Mouse (Mus musculus): ENCODE measurements at regions not wholly inside any gene's neighbourhood (a gene's known extent, or its start where the extent isn't known, plus 50 kb on each side); places are given as distances from the start of the nearest gene placed in this dataset.

GRCm38 (mm10) chr19:15838327-15838726 is 108.8 kb downstream of the Psat1 start:
- TF ChIP-seq CTCF (IDR thresholded peaks at IDR 0.05) (no peak), POLR2A (IDR thresholded peaks at IDR 0.05; ENCODE audit: insufficient read depth, low read depth, low read length) (no peak), EP300 (IDR thresholded peaks at IDR 0.05; ENCODE audit: insufficient read depth, low read depth, low read length) (no peak)
